Mouse (Mus musculus) embryo, embryonic 11.5 days (tissue): ENCODE results near the gene Gabarap.

Source experiments
- DNase-seq: peaks from one replicate; pipeline ENCODE4 v3.0.0-alpha.2; 2012; ENCODE audit warnings: low read depth, low spot score

Gabarap gene

GRCm38 (mm10) chr11:70020022-70020631 lies 29.2 kb downstream of the Gabarap start:
- DNase-seq: no peak

- DNase-seq: no peak
These were observed 29.9 kb downstream of the Gabarap start for GRCm38 (mm10) chr11:70020731-70021263.

DNA sequence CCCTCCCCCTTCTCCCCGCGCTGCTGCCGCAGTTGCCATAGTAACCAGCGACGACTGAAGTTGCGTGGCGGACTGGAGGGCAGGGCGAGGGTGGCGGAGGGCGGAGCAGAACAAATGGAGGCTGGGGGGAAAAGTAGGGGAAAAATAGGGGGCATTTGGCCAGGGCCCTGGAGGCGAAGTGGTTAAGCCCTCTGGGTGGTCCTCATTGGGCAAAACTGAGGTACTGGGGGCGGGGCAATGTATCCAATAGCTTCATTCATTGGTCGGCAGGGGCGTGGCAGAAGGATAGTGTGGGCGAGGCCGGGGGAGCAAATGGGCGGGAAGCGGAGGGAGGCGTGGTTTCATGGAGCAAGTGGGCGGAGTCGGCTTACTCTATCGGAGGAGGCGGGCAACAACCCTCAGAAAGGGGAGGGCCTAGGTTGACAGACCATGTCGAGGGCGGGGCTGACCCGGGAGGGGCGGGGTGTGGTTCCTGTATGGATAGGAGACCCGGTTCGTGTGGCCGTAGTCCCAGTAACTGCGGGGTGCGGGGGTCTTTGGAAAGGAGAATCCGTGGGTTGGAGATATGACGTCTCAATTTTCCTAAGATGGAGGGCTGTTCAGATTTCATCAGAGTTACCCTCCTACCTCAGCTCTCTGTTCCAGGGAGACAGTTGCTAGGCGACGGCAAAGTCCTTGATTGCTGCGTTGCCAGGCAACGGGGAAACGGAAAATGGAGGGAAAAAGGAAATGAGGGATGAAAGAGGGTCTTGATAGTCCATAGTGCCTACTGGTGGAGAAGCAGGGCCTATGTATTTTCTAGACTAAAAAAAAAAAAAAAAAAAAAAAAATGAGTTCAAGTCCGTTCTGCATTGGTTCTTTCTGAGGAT lies 30.6 kb downstream of the Gabarap start:
- peak; percentile 97 for DNase-seq

- no peak for DNase-seq
These were observed 32.7 kb downstream of the Gabarap start for GRCm38 (mm10) chr11:70023481-70024150.

DNA sequence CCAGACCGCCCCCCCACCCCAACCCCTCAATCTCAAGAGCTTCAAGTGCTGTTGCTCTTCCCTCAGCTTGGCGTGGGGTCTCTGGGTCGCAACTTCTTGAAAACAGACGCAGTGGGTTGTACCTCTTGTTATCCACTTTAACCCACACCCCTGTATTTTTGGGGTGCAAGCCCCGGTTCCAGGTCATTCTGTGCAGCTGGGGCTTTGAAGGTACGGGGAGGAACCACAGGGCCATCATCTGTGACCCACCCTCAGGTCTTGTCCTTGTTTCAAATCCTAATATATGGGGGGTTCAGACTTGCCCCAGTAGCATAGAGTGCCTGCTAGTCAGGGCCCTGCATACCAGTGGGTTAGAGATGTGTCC lies 33.2 kb downstream of the Gabarap start:
- DNase-seq: no peak

GRCm38 (mm10) chr11:70026689-70027088 lies 35.7 kb downstream of the Gabarap start:
- DNase-seq: no peak

DNA sequence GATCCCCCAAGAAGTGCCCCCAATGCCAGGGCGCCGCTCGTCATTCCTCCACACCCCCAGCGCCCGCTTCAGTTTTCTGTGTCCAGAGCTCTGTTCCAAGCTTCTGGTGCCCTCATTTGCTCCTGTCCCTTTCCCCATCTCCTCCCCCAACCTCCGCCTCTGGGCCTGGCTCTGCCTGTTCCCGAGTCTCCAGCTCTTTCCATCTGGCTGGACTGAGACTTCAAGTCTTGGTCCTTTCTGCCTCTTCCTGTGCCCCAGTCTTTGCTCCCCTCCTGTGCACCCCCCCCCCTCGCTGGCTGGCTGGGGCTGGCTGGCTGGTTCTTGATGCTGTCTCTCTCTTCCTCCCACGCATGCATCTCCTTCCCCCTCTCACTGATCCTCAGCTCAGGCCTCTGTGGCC lies 36.5 kb downstream of the Gabarap start:
- no peak for DNase-seq

DNA sequence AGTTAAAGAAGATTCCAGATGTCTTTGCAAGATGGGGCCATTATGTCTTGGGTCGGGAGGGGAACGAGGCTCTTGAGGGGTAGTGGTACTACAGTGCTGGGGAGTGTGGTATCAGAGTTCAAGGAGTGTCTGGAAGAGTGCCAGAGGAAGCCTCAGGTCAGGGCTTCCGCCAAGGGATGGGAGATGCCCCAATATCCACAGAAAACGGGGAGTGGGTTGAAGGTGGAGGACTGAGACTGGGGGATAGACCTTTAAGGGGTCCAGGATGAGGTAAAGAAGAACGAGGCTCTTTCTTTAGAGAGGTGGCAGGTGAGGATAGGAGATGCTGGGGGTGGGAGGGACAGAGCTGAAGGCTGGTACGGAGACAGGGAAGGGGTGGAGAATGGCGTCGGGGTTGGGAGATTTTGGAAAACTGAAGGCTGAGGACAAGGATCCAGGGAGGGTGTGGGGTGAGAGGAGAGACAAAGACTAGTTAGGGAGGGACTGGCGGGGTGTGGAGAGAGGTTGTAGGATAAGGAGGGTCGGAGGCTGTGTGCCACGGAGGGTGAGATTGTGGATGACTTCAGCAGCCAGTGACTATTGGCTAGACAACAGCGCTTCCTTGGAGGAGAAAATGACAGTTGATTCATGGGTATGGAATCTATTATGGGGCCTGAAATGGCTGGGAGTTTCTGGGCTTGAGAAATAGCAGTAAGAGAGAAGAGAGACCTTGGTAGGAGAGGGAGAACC lies 37.6 kb downstream of the Gabarap start:
- no peak for DNase-seq

DNA sequence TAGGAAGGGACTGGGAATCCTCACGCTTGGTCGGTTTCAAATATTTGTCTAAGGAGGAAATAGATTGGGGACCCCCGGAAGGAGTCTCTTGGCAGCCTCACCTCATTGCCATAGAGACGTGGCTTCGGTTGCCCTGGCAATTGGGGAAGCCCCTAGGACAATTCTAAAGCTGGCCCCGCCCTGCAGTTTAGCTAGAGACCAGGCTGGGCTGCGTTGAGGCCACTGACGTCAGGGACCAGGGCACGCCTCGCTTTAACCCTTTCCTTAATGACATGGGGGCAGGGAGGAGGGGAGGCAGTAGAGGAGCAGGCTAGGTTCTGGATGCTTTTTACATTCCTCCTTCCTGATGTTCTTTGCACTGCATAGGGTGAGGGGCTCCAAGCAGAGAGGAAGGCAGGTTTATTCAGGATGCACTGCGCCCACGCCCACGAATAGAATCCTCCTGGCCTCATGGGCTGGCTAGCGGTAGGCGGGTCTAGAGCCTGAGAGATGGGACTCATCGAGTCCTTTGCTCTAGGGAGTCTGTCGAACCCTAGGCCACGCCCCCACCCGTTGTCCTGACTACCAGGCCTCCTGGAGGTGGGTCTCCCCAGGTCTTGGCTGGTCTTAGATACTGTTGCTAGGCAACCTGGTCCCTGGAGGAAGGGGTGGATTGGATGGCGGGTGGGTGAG lies 38.3 kb downstream of the Gabarap start:
- peak; percentile 90 for DNase-seq

GRCm38 (mm10) chr11:70029829-70030550 lies 39.0 kb downstream of the Gabarap start:
- no peak for DNase-seq

DNA sequence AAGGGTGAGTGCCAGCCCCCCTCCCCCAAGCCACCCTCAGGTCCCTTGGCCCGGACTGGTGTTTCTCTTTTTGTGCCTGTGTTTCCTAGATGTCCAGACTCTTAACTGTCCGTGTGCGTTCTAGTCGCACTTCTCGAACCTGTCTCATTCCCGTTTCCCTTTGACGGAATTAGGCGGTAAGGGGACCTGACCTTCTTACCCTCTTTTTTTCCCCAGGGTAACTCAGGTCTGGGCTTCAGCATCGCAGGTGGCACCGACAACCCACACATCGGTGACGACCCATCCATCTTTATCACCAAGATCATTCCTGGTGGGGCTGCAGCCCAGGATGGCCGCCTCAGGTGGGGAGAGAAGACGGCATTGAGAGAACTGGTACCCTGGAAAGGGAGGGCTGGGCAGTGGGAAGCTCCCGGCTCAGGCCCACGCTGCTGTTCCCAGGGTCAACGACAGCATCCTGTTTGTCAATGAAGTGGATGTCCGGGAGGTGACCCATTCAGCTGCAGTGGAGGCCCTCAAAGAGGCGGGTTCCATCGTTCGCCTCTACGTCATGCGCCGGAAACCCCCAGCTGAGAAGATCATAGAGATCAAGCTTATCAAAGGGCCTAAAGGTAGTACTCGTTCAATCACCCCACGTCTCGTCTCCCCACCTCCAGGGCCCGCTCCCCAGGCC lies 39.8 kb downstream of the Gabarap start:
- DNase-seq: no peak

GRCm38 (mm10) chr11:70031321-70031670 lies 40.4 kb downstream of the Gabarap start:
- DNase-seq: no peak

- DNase-seq: no peak
These were observed 47.2 kb downstream of the Gabarap start for GRCm38 (mm10) chr11:70038174-70038573.

DNA sequence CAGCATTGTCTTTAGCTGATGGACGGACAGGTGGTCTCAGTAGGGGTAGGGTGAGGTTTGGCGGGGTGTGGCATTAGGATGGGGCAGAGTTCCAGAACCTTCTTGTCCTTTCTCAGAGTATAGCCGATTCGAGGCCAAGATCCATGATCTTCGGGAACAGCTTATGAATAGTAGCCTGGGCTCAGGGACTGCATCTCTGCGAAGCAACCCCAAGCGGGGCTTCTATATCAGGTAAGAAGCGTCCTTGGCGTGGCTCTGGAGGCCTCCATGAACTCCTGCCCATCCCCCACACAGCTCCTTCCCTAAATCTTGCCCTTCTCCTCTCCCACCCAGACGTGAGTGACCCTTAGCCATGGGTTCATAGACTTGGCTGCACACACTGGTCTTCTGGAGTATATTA lies 48.7 kb downstream of the Gabarap start:
- DNase-seq: no peak

DNA sequence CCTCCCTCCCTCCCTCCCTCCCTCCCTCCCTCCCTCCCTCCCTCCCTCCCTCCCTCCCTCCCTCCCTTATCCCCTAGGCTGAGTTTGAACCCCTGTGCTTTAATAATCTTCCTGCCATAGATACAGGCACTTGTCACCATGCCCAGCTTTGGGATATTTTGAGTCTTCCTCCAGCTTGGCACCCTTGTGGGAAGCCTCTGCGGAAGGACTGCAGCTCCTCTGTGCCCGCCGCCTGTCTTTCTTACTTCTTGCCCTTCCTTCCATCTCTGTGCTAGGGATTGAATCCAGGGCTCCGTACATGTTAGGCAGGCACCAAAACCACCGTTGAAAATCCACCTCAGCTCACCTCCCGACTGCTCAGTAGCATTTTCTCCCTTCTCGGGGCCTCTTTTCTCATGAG lies 49.2 kb downstream of the Gabarap start:
- DNase-seq: no peak

DNA sequence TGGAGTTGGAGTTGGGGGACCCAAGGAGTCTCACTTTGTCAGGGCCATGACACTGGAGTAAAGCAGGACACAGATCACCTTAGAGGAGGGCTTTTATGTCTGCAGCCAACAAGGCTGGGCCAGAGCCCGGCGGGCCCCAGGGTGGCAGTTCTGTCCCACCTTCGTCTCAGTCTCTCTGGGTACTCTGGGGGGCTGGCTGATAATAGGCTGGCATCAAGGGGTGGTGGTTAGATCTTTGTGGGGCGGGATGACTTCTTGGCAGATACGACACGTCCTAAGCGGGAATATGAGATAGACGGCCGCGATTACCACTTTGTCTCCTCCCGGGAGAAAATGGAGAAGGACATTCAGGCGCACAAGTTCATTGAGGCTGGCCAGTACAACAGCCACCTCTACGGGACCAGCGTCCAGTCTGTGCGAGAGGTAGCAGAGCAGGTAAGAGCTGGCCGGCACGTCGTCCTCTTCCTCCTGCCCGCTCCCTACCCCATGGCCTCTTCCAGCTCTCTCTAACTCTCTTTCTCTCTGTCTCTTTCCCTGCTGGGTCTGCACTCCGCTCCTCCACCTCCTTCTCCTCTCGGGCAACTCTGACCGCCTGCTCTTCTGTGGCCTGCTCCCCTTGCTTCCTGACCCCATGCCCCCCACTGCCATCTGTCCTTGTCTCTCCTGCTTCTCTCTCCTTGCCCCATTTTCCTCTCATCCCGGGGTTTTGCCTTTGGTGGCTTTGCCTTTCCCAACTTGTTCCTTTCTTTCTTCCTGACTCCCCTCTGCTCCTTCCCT lies 51.6 kb downstream of the Gabarap start:
- DNase-seq: no peak

GRCm38 (mm10) chr11:70043665-70044064 lies 52.7 kb downstream of the Gabarap start:
- no peak for DNase-seq
